Mouse (Mus musculus) adrenal gland, postnatal 14 days (tissue): ENCODE data around the gene Gm3411. TPM values are rescaled to one million over a fixed set of nuclear protein-coding genes. Genes with fewer than 3 reads are reported as not detected.
"Not testable (repeated sequence)": the region's sequence is repeated elsewhere in the genome, so short reads cannot be mapped to it uniquely, and the experiment has no call there.

ENCODE experiments used
- DNase-seq: peaks from one replicate; pipeline ENCODE4 v3.0.0; 2021; ENCODE audit warnings: mixed read lengths
- long read RNA-seq, 2 experiments: library from polyadenylated mRNA; stranded (forward); transcript quantifications; one replicate each; pipeline ENCODE4 v2.0.0; 2021
- total RNA-seq: library from RNA; stranded (reverse); gene quantifications from 2 replicates; pipeline ENCODE4 v1.2.3, GENCODE M21; 2021

Gm3411 gene
- total RNA-seq, result 0.59 TPM in 1 of 2 replicates, not detected in the other
- long read RNA-seq, experiment 1, result 0 reads
- long read RNA-seq, experiment 2, result 0 reads

- peak; percentile 56 for DNase-seq
Measured at GRCm38 (mm10) chr14:6286931-6287715, at the start of gene Gm3411. Gene Gm3411 (minus strand): TSS chr14:6287250.

DNA sequence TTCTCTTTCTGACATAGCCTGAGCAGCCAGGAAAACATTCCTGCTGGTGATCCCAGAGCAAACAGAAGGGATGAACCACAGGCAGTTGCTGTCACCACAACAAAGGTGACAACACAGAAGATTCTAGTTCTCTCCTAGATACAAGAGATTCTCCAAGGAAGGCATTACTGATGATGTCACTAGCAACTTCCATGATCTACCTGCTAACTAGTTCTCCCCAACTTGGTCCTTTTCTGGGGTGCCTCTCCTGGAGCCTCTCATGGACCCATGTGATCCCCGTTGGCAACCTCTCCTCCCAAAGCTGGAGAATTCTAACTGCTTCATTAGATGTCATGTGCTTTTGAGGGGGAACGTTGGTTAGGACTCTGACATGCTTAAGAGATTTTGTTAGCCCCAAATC lies 17.7 kb upstream of the Gm3411 start, which contains the start of gene Gm21103:
Gene Gm21103, minus strand, starts transcription at position 101 of the 400 bp plus-strand sequence.
- not testable (repeated sequence) for DNase-seq

GRCm38 (mm10) chr14:6219192-6219591 lies 67.9 kb downstream of the Gm3411 start, which contains the start of gene Gm21560:
Gene Gm21560 (minus strand): TSS chr14:6219292.
- not testable (repeated sequence) for DNase-seq

Other genes with a start within 250 kb of the Gm3411 start
- not detected in 2 replicates for gene Gm6337, start 229.0 kb downstream of the Gm3411 start, total RNA-seq
- gene Gm8206, start 193.3 kb downstream of the Gm3411 start, total RNA-seq, result 0.45 and 1.4 TPM in 2 replicates
- gene Gm3468, start 178.6 kb downstream of the Gm3411 start, total RNA-seq, result 0.22 and 0.68 TPM in 2 replicates
- gene Gm3476, start 161.4 kb downstream of the Gm3411 start, total RNA-seq, result not detected in 2 replicates
- 0.30 and 0.79 TPM in 2 replicates for gene Gm21560, start 68.0 kb downstream of the Gm3411 start, total RNA-seq
- gene Gm21103, start 17.6 kb upstream of the Gm3411 start, total RNA-seq, result not detected in 2 replicates
- gene Gm3618, start 56.4 kb upstream of the Gm3411 start, total RNA-seq, result not detected in 2 replicates
- gene Gm16440, start 103.1 kb upstream of the Gm3411 start, total RNA-seq, result not detected in 2 replicates
- gene Gm3591, start 125.2 kb upstream of the Gm3411 start, total RNA-seq, result 0.34 and 0.78 TPM in 2 replicates
- gene Gm3594, start 157.4 kb upstream of the Gm3411 start, total RNA-seq, result not detected in 2 replicates